Mouse (Mus musculus) small intestine, adult 2 months (tissue): ENCODE data around the gene Apba2. TPM values are rescaled to one million over a fixed set of nuclear protein-coding genes. Genes with fewer than 3 reads are reported as not detected.

ENCODE experiments used
- H3K27ac ChIP-seq: fragments of 200-500 bp; 2 replicates; pipeline ENCODE4 v1.5.1; 2012; ENCODE audit warnings: low read depth, low read length, control low read depth, inconsistent platforms; ENCODE audit not compliant: insufficient read depth
- H3K27me3 ChIP-seq: fragments of 200-500 bp; 2 replicates; pipeline ENCODE4 v1.6.1; 2012; ENCODE audit warnings: mild to moderate bottlenecking, moderate library complexity, low read length, inconsistent platforms; ENCODE audit not compliant: control insufficient read depth, insufficient read depth
- H3K36me3 ChIP-seq: fragments of 200-500 bp; 2 replicates; pipeline ENCODE4 v1.6.1; 2012; ENCODE audit warnings: mild to moderate bottlenecking, low read length, control low read depth, inconsistent platforms; ENCODE audit not compliant: control insufficient read depth, insufficient read depth
- H3K4me1 ChIP-seq: fragments of 200-500 bp; 2 replicates; pipeline ENCODE4 v1.6.1; 2012; ENCODE audit warnings: low read length, inconsistent platforms, mixed read lengths; ENCODE audit not compliant: control insufficient read depth, insufficient read depth, insufficient read length
- H3K4me3 ChIP-seq: fragments of 200-500 bp; 2 replicates; pipeline ENCODE4 v1.5.1; 2012; ENCODE audit warnings: low read depth, mild to moderate bottlenecking, control low read depth, inconsistent platforms, low read length, moderate library complexity
- CTCF ChIP-seq: fragments of 200-500 bp; IDR thresholded peaks from 2 replicates; pipeline ENCODE4 v1.5.1; 2012; ENCODE audit warnings: low read depth, mild to moderate bottlenecking, control low read depth, inconsistent platforms, low read length, moderate library complexity, mixed read lengths; ENCODE audit not compliant: insufficient replicate concordance, insufficient read length; ENCODE audit errors: extremely low read depth
- POLR2A ChIP-seq: fragments of 200-500 bp; IDR thresholded peaks from 2 replicates; pipeline ENCODE4 v1.6.1; 2012; ENCODE audit warnings: low read depth, mild to moderate bottlenecking, control low read depth, inconsistent platforms, low read length, moderate library complexity
- WGBS: fragments of 180-500 bp; shearing (Covaris S2); methylation state at CpG from one replicate; pipeline ENCODE4 v1.1.7; 2018; 5-methylcytosine and 5-hydroxymethylcytosine counted together
- polyA plus RNA-seq: library from polyadenylated mRNA; depleted of rRNA; stranded (reverse); fragments of >200 nt; gene quantifications from 2 replicates; pipeline ENCODE4 v1.2.3, GENCODE M21; 2012; rRNA removed

The Apba2 gene
- 0.99 and 3.0 TPM in 2 replicates for polyA plus RNA-seq

- peak within 1 kb of the TSS; percentile 47 for H3K4me3 ChIP-seq
- WGBS: 3% methylated on average over 91 of the region's 96 CpGs
- H3K27ac ChIP-seq: no peak within 1 kb of the TSS
- no peaks in the 10 kb centered on the region for H3K36me3 ChIP-seq
- H3K27me3 ChIP-seq: peaks cover 8% of the 10 kb centered on the region
- H3K4me1 ChIP-seq: no peaks in the 10 kb centered on the region
- TF ChIP-seq POLR2A: no peak
Observed at GRCm38 (mm10) chr7:64501536-64502270, at the start of gene Apba2. TSS of gene Apba2 (plus strand) at chr7:64501706.

- H3K4me1 ChIP-seq: no peaks in the 10 kb centered on the region
- no peaks in the 10 kb centered on the region for H3K36me3 ChIP-seq
- TF ChIP-seq POLR2A: no peak
- no peak for TF ChIP-seq CTCF
- H3K27me3 ChIP-seq: no peaks in the 10 kb centered on the region
- WGBS: 68% methylated on average over 5 of the region's 5 CpGs
- no peak overlapping the region for H3K27ac ChIP-seq
- no peak overlapping the region for H3K4me3 ChIP-seq
Observed at GRCm38 (mm10) chr7:64451861-64452382, 49.6 kb upstream of the Apba2 start.

DNA sequence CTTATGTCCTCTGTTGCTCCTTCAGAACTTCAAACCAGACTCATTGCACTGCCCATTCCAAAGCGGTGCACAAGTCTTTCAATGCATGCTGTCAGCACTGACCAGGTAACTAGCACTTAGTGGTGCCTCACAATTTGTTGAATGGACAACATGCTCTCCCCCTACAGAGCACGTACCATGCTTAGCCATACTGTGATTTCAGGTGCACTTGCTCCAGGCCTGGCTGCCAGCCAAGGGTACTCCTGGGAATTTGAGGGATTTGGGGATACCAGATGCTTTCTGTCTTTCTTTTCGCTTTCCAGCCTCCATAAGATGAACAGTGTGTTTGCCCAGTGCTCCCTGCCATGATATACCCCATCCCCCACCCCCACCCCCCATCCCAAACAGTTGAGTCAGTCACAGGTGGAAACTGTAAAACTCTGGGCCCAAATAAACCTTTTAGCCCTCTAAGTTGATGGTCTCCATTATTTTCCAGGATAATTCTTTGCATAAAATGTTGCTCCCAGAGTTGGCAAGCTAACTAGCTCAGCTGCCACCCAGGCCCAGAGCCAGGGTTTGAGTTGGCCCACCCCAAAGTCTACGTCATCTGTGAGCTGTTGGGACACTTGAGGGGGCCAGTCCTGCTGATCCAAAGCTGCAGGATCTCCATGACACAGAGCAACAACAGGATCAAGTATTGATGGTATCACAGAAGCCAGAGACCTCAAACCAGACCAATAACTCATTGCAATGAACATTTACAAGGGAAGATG, 48.9 kb upstream of the Apba2 start:
- 77% methylated on average over 4 of the region's 4 CpGs for WGBS
- H3K4me3 ChIP-seq: no peak overlapping the region
- TF ChIP-seq POLR2A: no peak
- TF ChIP-seq CTCF: no peak
- no peaks in the 10 kb centered on the region for H3K4me1 ChIP-seq
- H3K36me3 ChIP-seq: no peaks in the 10 kb centered on the region
- no peak overlapping the region for H3K27ac ChIP-seq
- H3K27me3 ChIP-seq: no peaks in the 10 kb centered on the region

- no peaks in the 10 kb centered on the region for H3K27me3 ChIP-seq
- no peak overlapping the region for H3K27ac ChIP-seq
- H3K36me3 ChIP-seq: no peaks in the 10 kb centered on the region
- H3K4me1 ChIP-seq: no peaks in the 10 kb centered on the region
- whole genome bisulfite sequencing: 85% methylated on average over 4 of the region's 4 CpGs
- H3K4me3 ChIP-seq: no peak overlapping the region
- TF ChIP-seq CTCF (no peak), POLR2A (no peak)
Observed at GRCm38 (mm10) chr7:64456176-64456575, 45.3 kb upstream of the Apba2 start.

DNA sequence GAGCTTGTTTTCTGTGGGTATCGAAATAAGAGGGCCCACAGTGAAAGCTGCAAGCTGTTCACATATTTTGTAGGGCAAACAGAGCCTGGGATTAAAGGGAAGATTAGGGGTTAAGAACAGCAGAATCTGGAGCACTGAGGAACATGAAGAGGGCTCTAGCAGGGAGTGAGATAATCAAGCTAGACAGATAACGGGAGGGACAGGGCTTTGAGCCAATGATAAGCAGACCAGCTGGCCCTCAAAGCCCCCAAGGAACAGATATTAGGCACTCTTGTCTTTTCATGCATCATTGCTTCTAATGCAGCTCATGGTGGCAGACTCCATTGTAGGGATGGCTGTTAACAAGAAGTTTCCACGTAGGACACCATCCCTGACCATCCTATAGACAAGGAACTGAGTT, 44.8 kb upstream of the Apba2 start:
- TF ChIP-seq CTCF (no peak), POLR2A (no peak)
- H3K4me3 ChIP-seq: no peak overlapping the region
- WGBS: 65% methylated on average over 3 of the region's 3 CpGs
- H3K27ac ChIP-seq: no peak overlapping the region
- no peaks in the 10 kb centered on the region for H3K36me3 ChIP-seq
- H3K27me3 ChIP-seq: no peaks in the 10 kb centered on the region
- no peaks in the 10 kb centered on the region for H3K4me1 ChIP-seq

DNA sequence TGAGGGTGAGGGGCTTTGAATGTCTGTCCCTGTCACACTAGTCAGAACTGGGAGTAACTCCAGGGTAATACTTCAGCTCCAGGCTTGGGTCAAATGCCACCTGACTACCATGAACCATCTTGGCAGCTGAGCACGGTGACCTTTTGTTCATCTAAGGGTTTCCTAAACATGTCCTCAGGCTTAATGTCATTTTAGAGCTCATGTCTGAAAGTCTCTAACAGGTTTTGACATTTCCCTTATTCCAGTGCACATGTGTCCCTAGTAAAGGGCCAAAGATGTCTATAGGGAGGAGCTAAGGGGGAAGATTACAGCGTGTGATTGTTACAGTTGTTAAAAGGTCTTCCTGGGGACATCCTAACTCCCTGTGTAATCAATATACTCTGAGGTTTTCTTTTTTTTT, 43.7 kb upstream of the Apba2 start:
- Histone ChIP-seq H3K27ac (no peak overlapping the region), H3K4me1 (no peaks in the 10 kb centered on the region), H3K36me3 (no peaks in the 10 kb centered on the region), H3K4me3 (no peak overlapping the region), H3K27me3 (no peaks in the 10 kb centered on the region)
- WGBS: 90% methylated on average over 2 of the region's 2 CpGs
- TF ChIP-seq CTCF: no peak
- no peak for TF ChIP-seq POLR2A

- H3K4me3 ChIP-seq: no peak overlapping the region
- no peak overlapping the region for H3K27ac ChIP-seq
- H3K27me3 ChIP-seq: peaks cover 8% of the 10 kb centered on the region
- TF ChIP-seq CTCF: peak; percentile 12; the same call in 1 of the 2 replicates
- no peak for TF ChIP-seq POLR2A
- no peaks in the 10 kb centered on the region for H3K4me1 ChIP-seq
- 38% methylated on average over 10 of the region's 10 CpGs for WGBS
- no peaks in the 10 kb centered on the region for H3K36me3 ChIP-seq
Observed at GRCm38 (mm10) chr7:64497438-64497837, 4.1 kb upstream of the Apba2 start.
